Mouse (Mus musculus) forebrain, embryonic 14.5 days (tissue): ENCODE measurements at regions not wholly inside any gene's neighbourhood (a gene's known extent, or its start where the extent isn't known, plus 50 kb on each side); places are given as distances from the start of the nearest gene placed in this dataset.

Experiments used
- ATAC-seq: fragments of 200-750 bp; cut with Nextera tagmentation; 2 replicates; pipeline ENCODE4 v1.8.0; 2017; ENCODE audit warnings: mild to moderate bottlenecking, moderate library complexity
- DNase-seq: peaks from one replicate; pipeline ENCODE4 v3.0.0-alpha.2; 2015; ENCODE audit warnings: low spot score
- H3K27ac ChIP-seq: fragments of 300-500 bp; sonication (generic); 2 replicates; pipeline ENCODE4 v1.5.1; 2014; ENCODE audit warnings: low read depth, mild to moderate bottlenecking, control low read depth, low read length, moderate library complexity
- H3K27me3 ChIP-seq: fragments of 300-500 bp; sonication (generic); replicated peaks from 2 replicates; pipeline ENCODE4 v1.6.1; 2014; ENCODE audit warnings: low read length, control low read depth, mixed read lengths; ENCODE audit not compliant: control insufficient read depth, insufficient read depth
- H3K36me3 ChIP-seq: fragments of 300-500 bp; sonication (generic); 2 replicates; pipeline ENCODE4 v1.6.1; 2014; ENCODE audit warnings: low read length, control low read depth; ENCODE audit not compliant: control insufficient read depth, insufficient read depth
- H3K4me1 ChIP-seq: fragments of 300-500 bp; sonication (generic); 2 replicates; pipeline ENCODE4 v1.6.1; 2014; ENCODE audit warnings: antibody characterized with exemption, low read length, control low read depth; ENCODE audit not compliant: control insufficient read depth, insufficient read depth
- H3K4me2 ChIP-seq: fragments of 300-500 bp; sonication (generic); 2 replicates; pipeline ENCODE4 v1.6.1; 2014; ENCODE audit warnings: mild to moderate bottlenecking, control low read depth, low read length
- H3K4me3 ChIP-seq: fragments of 300-500 bp; sonication (generic); 2 replicates; pipeline ENCODE4 v1.5.1; 2014; ENCODE audit warnings: low read depth, low read length, control low read depth
- H3K9ac ChIP-seq: fragments of 300-500 bp; sonication (generic); 2 replicates; pipeline ENCODE4 v1.6.1; 2014; ENCODE audit warnings: mild to moderate bottlenecking, low read length, control low read depth, moderate library complexity
- H3K9me3 ChIP-seq: fragments of 300-500 bp; sonication (generic); replicated peaks from 2 replicates; pipeline ENCODE4 v1.6.1; 2016; ENCODE audit warnings: low read length, control low read depth, mixed read lengths; ENCODE audit not compliant: control insufficient read depth
- WGBS: fragments of 180-500 bp; shearing (Covaris S2); extraction: QIAGEN DNeasy Blood & Tissue Kit; methylation state at CpG from one replicate; pipeline ENCODE4 v1.1.7; 2014; 5-methylcytosine and 5-hydroxymethylcytosine counted together

- ATAC-seq (no peak), DNase-seq (no peak)
- H3K36me3 ChIP-seq, result no peaks in the 10 kb centered on the region
Observed at GRCm38 (mm10) chr11:28685407-28685806, 101.3 kb upstream of the Ccdc85a start.

GRCm38 (mm10) chr11:28681311-28681710 lies 97.2 kb upstream of the Ccdc85a start:
- H3K4me1 ChIP-seq, result no peaks in the 10 kb centered on the region
- no peaks in the 10 kb centered on the region for H3K36me3 ChIP-seq
- WGBS, result 67% methylated on average over 3 of the region's 3 CpGs
- no peak overlapping the region for H3K9ac ChIP-seq
- no peak overlapping the region for H3K4me3 ChIP-seq
- H3K27ac ChIP-seq, result no peak overlapping the region
- no peaks in the 10 kb centered on the region for H3K27me3 ChIP-seq
- no peak for DNase-seq
- no peak for ATAC-seq
- H3K4me2 ChIP-seq, result no peak overlapping the region
- no peaks in the 10 kb centered on the region for H3K9me3 ChIP-seq

More at GRCm38 (mm10) chr11:28685407-28685806, 101.3 kb upstream of the Ccdc85a start:
- H3K27ac ChIP-seq, result no peak overlapping the region
- H3K9me3 ChIP-seq, result no peaks in the 10 kb centered on the region
- no peak overlapping the region for H3K9ac ChIP-seq
- no peaks in the 10 kb centered on the region for H3K27me3 ChIP-seq
- no peak overlapping the region for H3K4me3 ChIP-seq
- no peaks in the 10 kb centered on the region for H3K4me1 ChIP-seq
- H3K4me2 ChIP-seq, result no peak overlapping the region

GRCm38 (mm10) chr11:28670765-28671164 lies 86.6 kb upstream of the Ccdc85a start:
- Histone ChIP-seq H3K9ac (no peak overlapping the region), H3K4me2 (no peak overlapping the region), H3K4me3 (no peak overlapping the region), H3K36me3 (no peaks in the 10 kb centered on the region), H3K9me3 (no peaks in the 10 kb centered on the region), H3K27ac (no peak overlapping the region), H3K27me3 (no peaks in the 10 kb centered on the region), H3K4me1 (no peaks in the 10 kb centered on the region)
- DNase-seq (no peak), ATAC-seq (no peak)

GRCm38 (mm10) chr11:28669359-28669758 lies 85.2 kb upstream of the Ccdc85a start:
- no peaks in the 10 kb centered on the region for H3K4me1 ChIP-seq
- no peak overlapping the region for H3K4me2 ChIP-seq
- H3K27me3 ChIP-seq, result no peaks in the 10 kb centered on the region
- WGBS, result 93% methylated on average over 4 of the region's 4 CpGs
- H3K9me3 ChIP-seq, result no peaks in the 10 kb centered on the region
- no peak overlapping the region for H3K4me3 ChIP-seq
- H3K9ac ChIP-seq, result no peak overlapping the region
- no peak for ATAC-seq
- no peak for DNase-seq
- H3K36me3 ChIP-seq, result no peaks in the 10 kb centered on the region
- no peak overlapping the region for H3K27ac ChIP-seq

- Histone ChIP-seq H3K27ac (no peak overlapping the region), H3K27me3 (no peaks in the 10 kb centered on the region), H3K9me3 (no peaks in the 10 kb centered on the region), H3K4me2 (no peak overlapping the region), H3K4me1 (no peaks in the 10 kb centered on the region), H3K4me3 (no peak overlapping the region), H3K36me3 (no peaks in the 10 kb centered on the region), H3K9ac (no peak overlapping the region)
- ATAC-seq, result no peak
- 85% methylated on average over 4 of the region's 4 CpGs for WGBS
- no peak for DNase-seq
Observed at GRCm38 (mm10) chr11:28660377-28660776, 76.3 kb upstream of the Ccdc85a start.

- no peak overlapping the region for H3K4me3 ChIP-seq
- no peaks in the 10 kb centered on the region for H3K27me3 ChIP-seq
- 88% methylated on average over 12 of the region's 12 CpGs for WGBS
- H3K9me3 ChIP-seq, result no peaks in the 10 kb centered on the region
- H3K4me1 ChIP-seq, result no peaks in the 10 kb centered on the region
- H3K9ac ChIP-seq, result no peak overlapping the region
- H3K27ac ChIP-seq, result no peak overlapping the region
- DNase-seq (no peak), ATAC-seq (no peak)
- no peaks in the 10 kb centered on the region for H3K36me3 ChIP-seq
- H3K4me2 ChIP-seq, result no peak overlapping the region
Observed at GRCm38 (mm10) chr11:28655169-28655846, 71.2 kb upstream of the Ccdc85a start.

GRCm38 (mm10) chr11:28649446-28649845 lies 65.3 kb upstream of the Ccdc85a start:
- H3K36me3 ChIP-seq, result no peaks in the 10 kb centered on the region
- no peak overlapping the region for H3K4me2 ChIP-seq
- no peaks in the 10 kb centered on the region for H3K27me3 ChIP-seq
- H3K9me3 ChIP-seq, result no peaks in the 10 kb centered on the region
- 75% methylated on average over 7 of the region's 7 CpGs for WGBS
- H3K9ac ChIP-seq, result no peak overlapping the region
- H3K4me3 ChIP-seq, result no peak overlapping the region
- ATAC-seq (no peak), DNase-seq (no peak)
- H3K27ac ChIP-seq, result no peak overlapping the region
- H3K4me1 ChIP-seq, result no peaks in the 10 kb centered on the region

GRCm38 (mm10) chr11:28648916-28649315 lies 64.8 kb upstream of the Ccdc85a start:
- H3K27me3 ChIP-seq, result no peaks in the 10 kb centered on the region
- H3K36me3 ChIP-seq, result no peaks in the 10 kb centered on the region
- no peak overlapping the region for H3K27ac ChIP-seq
- H3K9ac ChIP-seq, result no peak overlapping the region
- 22% methylated on average over 3 of the region's 3 CpGs for WGBS
- ATAC-seq, result no peak
- H3K4me1 ChIP-seq, result no peaks in the 10 kb centered on the region
- no peak for DNase-seq
- H3K4me2 ChIP-seq, result no peak overlapping the region
- H3K9me3 ChIP-seq, result no peaks in the 10 kb centered on the region
- H3K4me3 ChIP-seq, result no peak overlapping the region

- no peaks in the 10 kb centered on the region for H3K4me1 ChIP-seq
- no peaks in the 10 kb centered on the region for H3K27me3 ChIP-seq
- H3K9me3 ChIP-seq, result no peaks in the 10 kb centered on the region
- no peaks in the 10 kb centered on the region for H3K36me3 ChIP-seq
- no peak for ATAC-seq
- no peak overlapping the region for H3K4me3 ChIP-seq
- no peak for DNase-seq
- no peak overlapping the region for H3K9ac ChIP-seq
- no peak overlapping the region for H3K27ac ChIP-seq
- WGBS, result 88% methylated on average over 1 of the region's 1 CpGs
- H3K4me2 ChIP-seq, result no peak overlapping the region
Observed at GRCm38 (mm10) chr11:28639081-28639480, 55.0 kb upstream of the Ccdc85a start.
